ENCODE assay signal across 8 mouse cellular contexts in the genomic region with DNA sequence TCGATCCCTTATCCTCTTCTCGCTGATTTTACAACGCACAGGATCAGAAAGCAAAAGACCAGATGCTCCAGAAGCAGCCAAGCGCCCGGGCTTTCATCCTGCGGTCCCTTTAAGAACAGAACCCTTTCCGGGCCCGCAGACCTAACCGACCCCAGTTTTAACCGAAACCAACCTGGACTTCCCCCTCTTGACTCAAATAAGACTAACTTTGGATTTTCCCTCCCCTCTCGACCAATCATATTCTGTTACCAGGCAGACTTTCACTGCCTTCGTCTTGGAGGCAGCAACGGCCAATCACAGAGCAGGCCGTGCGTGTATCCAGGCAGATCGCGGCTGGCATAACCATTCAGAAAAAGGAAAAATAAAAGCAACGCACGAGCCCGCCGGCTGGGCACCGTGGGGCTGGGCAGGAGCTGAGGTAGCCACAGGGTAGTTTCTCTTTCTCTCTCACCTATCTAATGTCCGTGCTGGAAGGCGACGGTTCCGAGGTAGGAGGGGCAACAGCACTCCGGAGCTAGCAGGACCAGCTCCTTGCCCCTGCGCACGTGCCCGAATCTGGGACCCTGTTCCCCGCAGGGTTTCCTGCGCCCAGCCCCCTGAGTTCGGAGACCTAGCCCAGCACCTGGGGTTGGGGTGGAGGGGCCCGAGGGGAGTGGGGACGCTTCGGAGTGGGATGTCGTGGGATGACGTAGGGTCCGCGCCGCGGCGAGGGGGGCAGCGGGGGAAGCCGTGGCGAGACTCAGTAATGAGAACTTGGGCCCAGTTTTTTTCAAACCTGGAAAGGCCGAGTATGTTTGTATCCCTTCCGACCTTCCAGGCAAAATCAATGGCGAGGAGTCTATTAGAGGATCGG. TPM values are rescaled to one million over a fixed set of nuclear protein-coding genes. Genes with fewer than 3 reads are reported as not detected.
DNase-seq lines count a peak whose midpoint lies in the region; ATAC-seq and TF ChIP-seq lines count a peak whose summit lies in the region.

A gene (plus strand): TSS at position 312 of the 853 bp plus-strand sequence.

- WGBS in cerebellum, adult 2 months: under 1% methylated on average over 50 of the region's 50 CpGs
- 2% methylated on average over 50 of the region's 50 CpGs for WGBS in forebrain, postnatal 0 days
- under 1% methylated on average over 50 of the region's 50 CpGs for whole genome bisulfite sequencing in lung, embryonic 15.5 days

- no peak for TF ChIP-seq RAD21 in MEL (IDR thresholded peaks at IDR 0.05; ENCODE audit: low read depth, low read length)

- peak within 1 kb of the TSS; percentile 85 for H3K9ac ChIP-seq in MEL (ENCODE audit: control insufficient read depth, low read depth, low read length, poor library complexity, severe bottlenecking)
- peak within 1 kb of the TSS; percentile 97 for H3K9ac ChIP-seq in forebrain, postnatal 0 days
- peak within 1 kb of the TSS; percentile 89 for H3K9ac ChIP-seq in lung, embryonic 15.5 days

- H3K4me2 ChIP-seq in forebrain, postnatal 0 days (ENCODE audit: low read depth): peak within 1 kb of the TSS; percentile 63
- peak within 1 kb of the TSS; percentile 67 for H3K4me2 ChIP-seq in lung, embryonic 15.5 days

- H3K4me1 ChIP-seq in MEL (ENCODE audit: control insufficient read depth in 1 of 2, insufficient read depth in 2 of 2, low read length in 2 of 2): peaks cover 12 to 19% of the 10 kb centered on the region in 2 experiments
- H3K4me1 ChIP-seq in cerebellum, adult 2 months (ENCODE audit: control insufficient read depth, insufficient read depth, low read length): peaks cover 8% of the 10 kb centered on the region
- H3K4me1 ChIP-seq in forebrain, postnatal 0 days (ENCODE audit: insufficient read depth): 0 out of 2 replicates have a peak, but pooled peaks cover 7% of the 10 kb centered on the region
- H3K4me1 ChIP-seq in lung, embryonic 15.5 days: peaks cover 7% of the 10 kb centered on the region

- TF ChIP-seq POLR2A in MEL (IDR thresholded peaks at IDR 0.05; ENCODE audit: control insufficient read depth in 1 of 2, insufficient read depth in 1 of 2, low read depth in 1 of 2, low read length in 2 of 2, poor library complexity in 1 of 2): peak; percentile 45 to 71; a peak in 2 of 4 replicates
- peak; percentile 46; the same call in 1 of the 2 replicates for TF ChIP-seq POLR2A in cerebellum, adult 2 months (IDR thresholded peaks at IDR 0.05; ENCODE audit: borderline replicate concordance, insufficient read depth, low read length)

- no peaks in the 10 kb centered on the region for H3K27me3 ChIP-seq in MEL (ENCODE audit: control insufficient read depth in 1 of 2, insufficient read depth in 2 of 2, low read length in 2 of 2)
- no peaks in the 10 kb centered on the region for H3K27me3 ChIP-seq in cerebellum, adult 2 months (ENCODE audit: control insufficient read depth, insufficient read depth, low read length)
- H3K27me3 ChIP-seq in forebrain, postnatal 0 days (ENCODE audit: insufficient read depth, low read length): no peaks in the 10 kb centered on the region
- H3K27me3 ChIP-seq in lung, embryonic 15.5 days: no peaks in the 10 kb centered on the region

- H3K36me3 ChIP-seq in MEL (ENCODE audit: control insufficient read depth in 1 of 2, insufficient read depth in 2 of 2, low read length in 2 of 2): peaks cover 5 to 26% of the 10 kb centered on the region in 2 experiments; a peak in 3 of 4 replicates
- H3K36me3 ChIP-seq in forebrain, postnatal 0 days (ENCODE audit: insufficient read depth): peaks cover 27% of the 10 kb centered on the region; the same call in 1 of the 2 replicates
- peaks cover 35% of the 10 kb centered on the region for H3K36me3 ChIP-seq in lung, embryonic 15.5 days

- H3K27ac ChIP-seq in MEL (ENCODE audit: control insufficient read depth, low read depth, low read length): peak within 1 kb of the TSS; percentile 90
- peak within 1 kb of the TSS; percentile 78 for H3K27ac ChIP-seq in cerebellum, adult 2 months (ENCODE audit: insufficient read depth, low read length)
- peak within 1 kb of the TSS; percentile 97 for H3K27ac ChIP-seq in forebrain, postnatal 0 days (ENCODE audit: low read depth, low read length)
- H3K27ac ChIP-seq in lung, embryonic 15.5 days: peak within 1 kb of the TSS; percentile 95

- DNase-seq in MEL (ENCODE audit: low read depth, low spot score): peak; percentile 100
- DNase-seq in cerebellum, adult 2 months: peak; percentile 91 to 97
- peak; percentile 95 for DNase-seq in forebrain, postnatal 0 days
- peak; percentile 92 for DNase-seq in heart, postnatal 4 days
- peak; percentile 91 to 95 for DNase-seq in layer of hippocampus, adult 8-10 months (ENCODE audit: low spot score in 2 of 2)
- peak; percentile 93 for DNase-seq in ovary, adult 18-20 months (ENCODE audit: low spot score)
- DNase-seq in thymus, postnatal 0 days (ENCODE audit: low spot score): peak; percentile 95

- peak within 1 kb of the TSS; percentile 80 to 83 for H3K4me3 ChIP-seq in MEL (ENCODE audit: control insufficient read depth in 1 of 2, insufficient read depth in 1 of 2, low read depth in 2 of 2, low read length in 2 of 2)
- H3K4me3 ChIP-seq in cerebellum, adult 2 months (replicated peaks; ENCODE audit: insufficient read depth, low read depth, low read length): peak within 1 kb of the TSS; percentile 85
- peak within 1 kb of the TSS; percentile 81 for H3K4me3 ChIP-seq in forebrain, postnatal 0 days (ENCODE audit: low read depth, low read length)
- peak within 1 kb of the TSS; percentile 88 for H3K4me3 ChIP-seq in lung, embryonic 15.5 days

- peak in 1 of 2 experiments; percentile 56; a peak in 2 of 4 replicates for TF ChIP-seq EP300 in MEL (IDR thresholded peaks at IDR 0.05; ENCODE audit: low read depth in 1 of 2, low read length in 2 of 2)

- H3K79me2 ChIP-seq in MEL (ENCODE audit: control insufficient read depth, insufficient read depth, low read length, poor library complexity): peaks cover 3% of the 10 kb centered on the region

- TF ChIP-seq CTCF in MEL (IDR thresholded peaks at IDR 0.05 in 2 of 3, conservative IDR thresholded peaks at IDR 0.05 in 1 of 3; ENCODE audit: control insufficient read depth in 1 of 3, insufficient read depth in 1 of 3, low read depth in 2 of 3, low read length in 3 of 3, poor library complexity in 1 of 3, severe bottlenecking in 1 of 3): no peak
- no peak for TF ChIP-seq CTCF in cerebellum, adult 2 months (IDR thresholded peaks at IDR 0.05; ENCODE audit: borderline replicate concordance, insufficient read depth, low read depth, low read length)
- no peak; the same call in 1 of the 2 replicates for TF ChIP-seq CTCF in forebrain, postnatal 0 days (IDR thresholded peaks at IDR 0.05; ENCODE audit: low read depth)

- peak; percentile 98 for ATAC-seq in forebrain, postnatal 0 days
- ATAC-seq in lung, embryonic 15.5 days (ENCODE audit: borderline replicate concordance, extremely low read depth, low FRiP score, low TSS enrichment): peak; percentile 97

- no peaks in the 10 kb centered on the region for H3K9me3 ChIP-seq in MEL (replicated peaks; ENCODE audit: insufficient read depth, low read length)
- no peaks in the 10 kb centered on the region for H3K9me3 ChIP-seq in forebrain, postnatal 0 days (ENCODE audit: low read length)
- H3K9me3 ChIP-seq in lung, embryonic 15.5 days: no peaks in the 10 kb centered on the region

TF ChIP-seq in MEL, 35 proteins besides CTCF, POLR2A, EP300 and RAD21 (continues in another document):
- TF ChIP-seq MYB (IDR thresholded peaks at IDR 0.05; ENCODE audit: low read depth, low read length) (peak; percentile 81), MXI1 (IDR thresholded peaks at IDR 0.05; ENCODE audit: low read depth, low read length) (peak; percentile 88), MAFK (IDR thresholded peaks at IDR 0.05; ENCODE audit: borderline replicate concordance, low read depth, low read length) (no peak), MAZ (IDR thresholded peaks at IDR 0.05; ENCODE audit: low read depth, low read length) (0 out of 2 replicates have a peak, but pooled peaks have one; percentile 49), TAL1 (IDR thresholded peaks at IDR 0.05; ENCODE audit: low read length) (no peak), E2F4 (IDR thresholded peaks at IDR 0.05; ENCODE audit: borderline replicate concordance, low read depth, low read length) (peak; percentile 27; the same call in 1 of the 2 replicates), CHD2 (IDR thresholded peaks at IDR 0.05; ENCODE audit: low read length) (peak; percentile 99), SMC3 (IDR thresholded peaks at IDR 0.05; ENCODE audit: low read depth, low read length) (no peak), TCF12 (IDR thresholded peaks at IDR 0.05; ENCODE audit: low read depth, low read length) (peak; percentile 23; the same call in 1 of the 2 replicates), CHD1 (IDR thresholded peaks at IDR 0.05; ENCODE audit: low read depth, low read length) (no peak), RCOR1 (IDR thresholded peaks at IDR 0.05; ENCODE audit: low read depth, low read length) (no peak), ETS1 (IDR thresholded peaks at IDR 0.05; ENCODE audit: low read depth, low read length) (no peak; the same call in 1 of the 2 replicates), MAX (IDR thresholded peaks at IDR 0.05; ENCODE audit: low read length) (peak; percentile 82), JUND (IDR thresholded peaks at IDR 0.05; ENCODE audit: low read depth, low read length) (no peak), ZC3H11A (IDR thresholded peaks at IDR 0.05; ENCODE audit: low read depth, low read length) (no peak), POLR2AphosphoS2 (IDR thresholded peaks at IDR 0.05; ENCODE audit: low read length) (peak; percentile 59; the same call in 1 of the 2 replicates), KAT2A (conservative IDR thresholded peaks at IDR 0.05; ENCODE audit: low read depth, low read length) (no peak), ZKSCAN1 (IDR thresholded peaks at IDR 0.05; ENCODE audit: low read depth, low read length) (no peak), SIN3A (IDR thresholded peaks at IDR 0.05; ENCODE audit: low read length) (peak; percentile 89), ZMIZ1 (IDR thresholded peaks at IDR 0.05; ENCODE audit: low read depth, low read length) (peak; percentile 51; the same call in 1 of the 2 replicates), UBTF (IDR thresholded peaks at IDR 0.05; ENCODE audit: borderline replicate concordance, insufficient read depth, low read depth, low read length) (no peak)

RNA-seq across cellular contexts. Expression of the gene that starts here (rescaled TPM):
- total RNA-seq in MEL (2012; rRNA removed): 9.5 and 10.0 TPM in 2 replicates
- 10 to 100 TPM in 1 of 2 experiments, not detected in 1; 19.4 TPM for polyA plus RNA-seq in MEL (2012; ENCODE audit: insufficient read depth in 1 of 2, insufficient read length in 2 of 2, low read depth in 1 of 2, low replicate concordance in 2 of 2, missing spikeins in 1 of 2)
- 30.1 and 36.1 TPM in 2 replicates for polyA plus RNA-seq in cerebellum, adult 2 months (2012; rRNA removed)
- total RNA-seq in forebrain, postnatal 0 days (2014; rRNA removed): 14.8 and 18.7 TPM in 2 replicates
- polyA plus RNA-seq in forebrain, postnatal 0 days (2015; fragmentation: Nextera tagmentation; extraction: Ambion mirVana): 3.5 and 4.1 TPM in 2 replicates
- total RNA-seq in heart, postnatal 4 days (2021): 10 to 100 TPM in 1 of 2 experiments, 1 to 10 TPM in 1; 9.3 to 11.9 TPM
- 10 to 100 TPM; 21.9 to 28.9 (median 24.6) TPM for total RNA-seq in layer of hippocampus, adult 8-10 months (2022)
- polyA plus RNA-seq in lung, embryonic 15.5 days (2015; fragmentation: Nextera tagmentation; extraction: Ambion mirVana): 9.5 and 9.8 TPM in 2 replicates
- polyA plus RNA-seq in thymus, postnatal 0 days (2015; fragmentation: Nextera tagmentation; extraction: Ambion mirVana): 7.1 and 7.3 TPM in 2 replicates

Comparison
In these comparisons a context has a peak if more than half of its experiments do, and no peak if none do; other contexts are left out.
1. Peak in every context shown above with its lines: DNase-seq, ATAC-seq, H3K4me3 ChIP-seq and H3K27ac ChIP-seq.